Mouse (Mus musculus) spleen, adult 18-20 months (tissue): ENCODE results near the gene Ift122.

Experiments used
- DNase-seq, 2 experiments: peaks; one replicate each; pipeline ENCODE4 v3.0.0; 2022; ENCODE audit warnings: mixed read lengths in 2 of 2

Ift122 gene

GRCm38 (mm10) chr6:115961743-115962142 lies 108.5 kb downstream of the Ift122 start:
- DNase-seq, result no peak

DNA sequence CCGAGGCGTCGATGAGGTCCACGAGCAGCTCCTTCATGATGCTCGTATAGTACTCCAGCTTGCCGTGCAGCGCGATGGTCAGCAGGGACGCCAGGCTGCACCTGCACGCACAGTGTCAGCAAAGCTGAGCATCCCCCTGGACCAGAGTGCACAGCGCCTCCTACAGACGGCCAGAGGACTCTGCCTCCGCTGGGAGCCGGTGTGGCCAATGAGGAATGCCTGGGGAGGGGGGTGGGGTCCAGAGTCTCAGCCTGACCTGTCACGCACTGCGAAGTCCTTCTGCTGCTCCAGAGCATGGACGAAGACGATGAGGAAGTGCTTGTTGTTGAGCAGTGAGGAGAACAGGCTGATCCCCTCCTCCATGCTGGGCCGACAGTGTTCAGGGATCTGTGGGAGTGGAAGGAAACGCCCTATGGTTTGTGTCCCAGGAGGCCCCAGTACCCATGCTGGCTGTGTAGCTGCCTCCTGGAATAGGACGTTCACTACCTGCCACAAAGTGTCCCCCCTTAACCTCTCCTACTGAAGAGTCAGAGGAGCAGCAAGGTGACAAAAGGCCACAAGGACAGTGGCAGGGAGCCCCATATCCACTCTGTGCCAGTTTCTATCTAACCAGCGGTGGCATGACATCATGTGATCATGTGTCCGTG lies 109.3 kb downstream of the Ift122 start:
- DNase-seq, result no peak

DNA sequence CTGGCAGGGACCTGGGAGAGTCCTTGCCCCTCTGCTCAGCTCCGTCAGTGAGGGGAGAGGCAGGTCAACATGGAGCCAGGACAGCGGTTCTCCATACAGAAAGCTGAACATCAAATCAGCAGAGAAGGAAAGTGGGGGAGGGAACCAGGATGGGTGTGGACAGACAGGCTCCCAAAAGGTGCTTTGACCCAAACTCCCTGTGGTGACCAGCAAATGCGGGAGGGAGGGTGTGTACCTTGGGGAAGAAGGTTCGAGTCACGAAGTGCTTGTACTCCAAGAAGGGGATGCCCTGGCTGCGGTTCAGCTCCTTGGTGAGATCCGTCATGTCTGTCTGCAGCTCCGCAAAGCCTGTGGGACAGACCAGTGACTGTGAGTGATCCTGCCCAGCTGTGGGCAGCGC lies 110.4 kb downstream of the Ift122 start:
- DNase-seq, result no peak

GRCm38 (mm10) chr6:115966227-115966966 lies 113.1 kb downstream of the Ift122 start:
- DNase-seq, result no peak

DNA sequence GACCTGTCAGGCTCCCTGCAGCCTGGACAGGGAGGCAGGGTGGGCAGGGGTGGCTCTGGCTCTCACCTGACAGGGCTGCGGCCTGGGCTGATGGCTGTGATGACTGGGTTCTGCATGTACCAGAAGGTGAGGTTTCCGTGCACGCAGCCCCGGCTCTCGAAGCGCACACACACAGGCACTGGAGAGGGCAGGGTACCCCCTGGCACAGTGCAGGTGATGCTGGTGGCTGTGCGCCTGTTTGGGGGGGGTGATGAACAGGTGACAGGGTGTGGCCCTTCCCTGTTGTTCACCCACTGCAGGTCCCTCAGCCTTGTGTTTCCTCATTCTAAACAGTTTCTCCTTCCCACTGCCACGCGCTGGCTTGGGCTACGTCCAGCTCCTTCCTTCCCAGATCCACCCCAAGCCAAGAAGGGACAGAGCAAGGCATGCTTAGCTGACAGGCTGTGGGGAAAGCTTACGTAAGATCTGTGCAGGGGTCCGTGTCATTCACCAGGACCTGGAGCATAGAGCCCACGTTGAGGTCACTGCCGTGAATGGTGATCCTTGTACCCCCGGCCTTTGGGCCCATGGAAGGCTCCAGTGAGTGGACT lies 114.1 kb downstream of the Ift122 start:
- no peak for DNase-seq

DNA sequence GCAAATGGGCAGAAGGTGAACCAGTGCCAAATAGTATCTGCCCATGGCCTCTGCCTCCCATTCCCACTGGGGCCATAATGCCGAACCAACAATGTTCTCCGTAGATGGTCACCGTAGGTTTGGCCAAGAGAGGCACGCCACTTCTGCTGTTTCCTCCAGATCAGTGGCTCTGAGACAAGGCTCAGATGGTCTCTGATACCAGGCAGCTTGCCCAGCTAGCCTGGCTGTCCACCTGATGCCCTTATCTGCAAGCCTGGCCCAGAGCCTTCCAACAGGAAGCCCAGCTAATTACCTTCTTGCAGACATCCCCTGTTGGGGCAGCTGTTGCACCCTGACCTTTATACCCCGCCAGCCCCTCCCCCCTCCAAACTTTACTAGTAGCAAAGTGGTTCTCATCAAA lies 114.8 kb downstream of the Ift122 start:
- no peak for DNase-seq

GRCm38 (mm10) chr6:115968700-115969099 lies 115.4 kb downstream of the Ift122 start:
- DNase-seq, result no peak

GRCm38 (mm10) chr6:115969103-115969502 lies 115.8 kb downstream of the Ift122 start:
- DNase-seq, result no peak

DNA sequence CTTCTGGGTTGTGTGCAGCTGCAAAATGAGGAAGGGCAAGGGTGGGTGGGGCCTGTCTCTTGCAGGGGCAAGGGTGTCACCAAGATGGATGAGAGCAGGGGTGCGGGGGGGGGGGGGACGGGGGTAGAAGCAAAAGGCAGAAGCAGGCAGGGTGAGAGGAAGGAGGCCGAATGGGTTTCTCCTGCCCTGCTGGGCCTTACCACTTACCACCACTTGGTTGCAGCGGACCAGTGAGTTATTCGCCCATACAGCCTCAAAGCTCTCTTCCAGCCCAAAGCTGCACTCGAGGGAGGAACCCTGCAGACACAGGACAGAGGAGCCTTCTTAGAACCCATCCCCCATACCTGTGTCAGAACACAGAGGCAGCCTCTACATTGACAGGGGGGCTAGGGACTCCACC lies 116.7 kb downstream of the Ift122 start:
- DNase-seq, result no peak

DNA sequence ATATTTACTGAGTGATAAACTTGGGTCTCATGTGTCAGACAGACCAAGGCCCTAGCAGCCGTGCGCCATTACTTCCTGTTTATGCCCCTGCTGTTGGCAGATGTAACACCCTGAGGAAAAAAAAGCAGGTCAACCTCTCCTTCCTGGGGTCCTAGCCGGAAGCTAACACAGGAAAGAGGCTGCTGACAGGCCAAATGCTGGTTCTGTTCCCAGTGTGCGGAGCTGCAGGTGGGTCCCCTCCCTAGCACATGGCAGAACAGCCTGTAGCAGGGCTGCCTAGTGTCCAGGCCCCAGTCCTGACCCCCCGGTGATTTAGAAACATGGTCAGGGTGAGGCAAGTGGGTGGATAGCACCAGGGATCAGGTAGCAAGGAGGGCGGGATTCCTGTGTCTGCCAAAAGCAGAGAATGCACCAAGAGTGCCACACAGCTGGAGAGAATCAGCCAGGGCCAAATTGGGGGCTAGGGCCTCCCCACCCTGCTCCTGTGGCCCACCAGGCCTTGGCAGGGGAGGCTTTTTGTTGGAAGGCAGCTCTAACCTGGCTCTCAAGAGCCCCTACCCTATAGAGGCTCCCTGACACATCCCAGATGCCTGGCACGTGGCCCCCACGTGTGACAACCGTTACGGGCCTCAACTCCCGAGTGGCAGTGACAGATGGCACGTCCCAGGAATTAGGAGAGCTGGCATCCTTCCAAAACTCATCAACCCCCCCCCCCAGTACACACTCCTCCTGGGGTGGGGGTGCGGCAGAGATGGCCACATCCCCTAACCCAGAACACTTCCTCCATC lies 118.2 kb downstream of the Ift122 start:
- DNase-seq, result no peak

DNA sequence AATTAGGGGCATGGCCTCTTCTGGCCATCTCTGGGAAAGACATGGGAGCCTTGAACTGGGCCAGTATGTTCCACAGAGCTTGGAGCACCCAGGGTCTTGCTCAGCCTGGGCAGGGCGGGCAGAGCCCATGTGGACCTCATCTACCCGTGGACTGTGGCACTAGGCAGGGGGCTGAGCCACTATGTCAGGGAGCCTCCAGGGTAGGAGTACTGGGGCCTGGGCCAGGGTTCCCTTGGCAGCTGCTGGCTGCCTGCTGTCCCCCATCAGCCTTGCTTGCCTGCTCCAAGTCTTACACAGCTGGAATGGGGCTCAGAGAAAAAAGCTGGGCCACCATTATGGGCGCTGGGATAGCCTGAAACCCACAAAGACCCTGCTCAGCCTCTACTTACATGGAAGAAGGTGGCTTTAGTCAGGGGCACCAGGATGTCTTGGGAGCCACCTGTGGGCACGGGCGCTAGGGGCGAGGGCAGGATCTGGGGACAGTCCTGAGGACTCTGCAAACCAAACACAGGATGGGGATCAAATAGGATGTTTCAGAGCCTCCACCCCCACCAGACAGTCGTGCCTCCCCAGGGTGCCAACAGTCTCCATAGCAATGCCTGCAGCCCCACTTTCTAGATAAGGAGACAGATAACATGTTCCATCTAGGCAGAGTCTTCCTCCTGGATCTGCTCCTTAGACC lies 119.0 kb downstream of the Ift122 start:
- no peak for DNase-seq

DNA sequence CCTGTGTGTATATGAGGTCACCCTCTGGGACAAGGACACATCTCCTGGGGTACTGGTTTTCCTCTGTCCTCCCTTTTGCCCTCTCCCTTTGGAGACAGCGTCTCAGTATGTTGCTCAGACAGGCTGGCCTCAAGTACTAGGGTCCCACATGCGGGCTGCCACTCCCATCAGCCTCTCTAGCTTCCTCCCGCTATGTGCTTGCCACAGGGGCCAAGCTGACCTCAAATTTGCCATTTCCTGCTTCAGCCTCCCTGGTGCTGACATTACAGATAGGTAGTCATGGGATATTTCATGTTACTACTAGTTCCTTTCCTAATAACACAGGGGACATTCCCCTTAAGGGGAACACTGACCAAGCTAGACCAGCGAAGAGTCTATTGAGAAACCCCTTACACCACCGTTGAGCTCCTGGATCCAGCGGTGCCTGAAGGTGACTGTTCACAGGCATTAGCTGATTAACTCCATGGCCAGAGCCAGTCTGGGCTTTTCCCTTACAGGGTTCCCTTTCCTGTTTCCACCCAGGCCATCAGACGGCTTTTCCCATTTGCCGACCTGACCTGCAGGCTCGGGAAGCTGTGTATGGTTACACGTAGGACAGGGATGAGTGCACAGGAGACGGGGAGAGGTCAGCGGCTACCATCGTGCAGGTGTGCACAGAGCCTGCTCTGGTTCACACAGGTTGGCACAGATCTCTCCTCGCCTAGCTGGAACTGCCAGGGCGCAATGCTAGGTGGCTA lies 120.0 kb downstream of the Ift122 start:
- DNase-seq, result no peak

GRCm38 (mm10) chr6:115973881-115974662 lies 120.8 kb downstream of the Ift122 start:
- DNase-seq, result no peak

DNA sequence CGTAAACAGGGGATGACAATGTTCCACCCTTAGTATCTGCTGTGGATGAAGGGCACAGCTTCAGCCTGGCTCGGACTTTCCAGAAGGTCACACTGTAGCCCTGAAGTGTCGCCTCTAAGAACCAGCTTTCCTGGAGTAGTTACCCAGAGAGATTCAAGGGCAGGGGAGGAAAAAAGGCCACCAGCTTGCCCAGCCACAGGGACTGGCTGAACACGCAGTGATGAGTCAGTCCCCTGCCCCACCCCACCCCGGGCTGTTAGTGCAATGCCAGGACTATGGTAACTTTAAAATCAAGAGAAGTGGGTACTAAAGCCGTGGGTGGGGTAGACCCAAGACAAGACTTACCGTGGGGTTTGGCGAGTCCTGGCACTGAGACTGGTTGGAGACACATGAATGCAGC lies 122.3 kb downstream of the Ift122 start:
- DNase-seq, result no peak
